Mouse (Mus musculus): ENCODE measurements at regions not wholly inside any gene's neighbourhood (a gene's known extent, or its start where the extent isn't known, plus 50 kb on each side); places are given as distances from the start of the nearest gene placed in this dataset.

DNA sequence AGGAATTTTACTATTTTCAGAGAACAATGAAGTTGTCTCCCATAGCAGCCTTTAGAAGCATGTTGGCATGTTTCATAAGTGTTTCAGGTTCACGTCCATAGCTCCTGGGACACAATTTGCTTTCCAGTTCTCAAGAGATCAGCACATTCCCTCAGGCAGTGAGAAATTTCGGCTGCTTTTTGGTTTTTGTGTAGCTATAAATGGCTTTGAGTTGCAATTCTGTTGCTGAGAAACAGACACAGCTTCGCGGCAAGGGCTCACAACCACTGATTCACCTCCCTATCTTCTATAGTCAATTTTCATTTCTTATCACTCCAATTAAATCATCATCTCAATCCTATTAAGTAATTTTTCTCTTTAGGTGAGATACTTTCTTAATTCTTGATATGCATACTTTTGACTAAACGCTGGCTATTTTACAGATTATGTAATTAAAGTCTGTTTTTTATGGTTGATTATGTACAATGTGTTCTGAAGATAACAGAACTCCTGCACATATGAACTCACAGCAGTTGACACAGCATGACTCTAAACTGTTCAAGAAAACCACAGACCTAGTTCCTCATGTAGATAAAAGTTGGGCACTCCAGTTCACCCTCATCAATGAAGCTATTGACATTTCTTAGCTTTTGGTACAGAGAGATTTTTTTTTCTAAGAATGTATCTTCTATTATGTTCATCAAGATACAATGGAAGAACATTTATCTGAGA is 694.1 kb upstream of the Gm21833 start:
- DNase-seq: no peak

DNA sequence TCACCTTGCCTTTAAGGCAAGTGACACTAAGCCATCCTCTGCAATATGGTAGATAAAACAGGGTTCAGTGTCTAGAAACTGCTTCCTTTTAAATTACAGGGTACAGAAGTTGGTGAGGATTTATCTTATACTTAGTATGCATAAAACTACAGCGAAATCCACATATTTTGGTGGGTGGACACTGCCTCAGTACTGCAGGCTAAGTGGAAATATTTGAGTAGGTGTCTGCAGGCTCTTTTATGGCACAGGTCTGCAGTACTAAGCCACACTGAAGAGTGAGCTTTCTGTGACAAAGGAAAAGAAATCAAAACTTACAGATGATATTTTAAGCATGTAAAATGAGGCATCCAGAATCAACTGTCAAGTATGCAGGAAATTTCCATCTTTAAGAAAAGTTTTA is 692.9 kb upstream of the Gm21833 start:
- DNase-seq: no peak

DNA sequence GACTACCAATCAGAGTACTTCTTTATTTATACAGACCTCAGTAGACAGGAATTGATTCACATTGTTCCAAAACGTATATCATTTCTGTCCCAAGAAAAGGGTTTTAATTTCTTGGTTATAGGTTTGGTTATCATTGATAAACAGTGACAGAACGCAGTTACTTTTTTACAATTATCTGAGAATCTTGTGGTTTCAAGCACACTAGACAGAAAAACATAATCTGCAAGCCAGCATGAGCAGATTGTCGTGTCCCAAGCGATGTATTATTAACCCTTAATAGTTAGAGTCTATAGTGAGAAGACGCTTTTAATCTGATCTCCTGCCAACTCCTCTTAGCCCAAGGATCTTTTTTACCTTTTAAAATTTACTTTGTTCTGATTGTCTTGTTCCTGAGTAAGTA is 645.4 kb upstream of the Gm21833 start:
- no peak for DNase-seq

DNA sequence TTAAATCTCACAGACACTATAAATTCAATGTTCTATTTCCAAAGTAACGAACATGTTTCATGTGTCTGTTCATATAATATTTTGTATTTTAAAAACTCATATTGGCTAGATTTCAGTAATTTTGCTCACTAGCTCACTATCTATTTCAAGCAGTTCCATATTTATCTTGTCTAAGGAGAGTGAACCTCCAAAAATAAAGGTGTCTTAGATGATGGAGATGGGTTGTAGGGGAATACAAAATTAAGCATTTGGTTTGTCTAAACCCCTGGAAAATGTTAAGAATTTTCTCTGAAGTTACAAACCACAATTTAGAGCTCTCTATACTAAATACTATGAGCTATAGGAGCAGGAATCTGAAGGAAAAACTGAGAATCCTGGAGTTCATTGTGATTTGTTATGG is 595.3 kb upstream of the Gm21833 start:
- DNase-seq: no peak

DNA sequence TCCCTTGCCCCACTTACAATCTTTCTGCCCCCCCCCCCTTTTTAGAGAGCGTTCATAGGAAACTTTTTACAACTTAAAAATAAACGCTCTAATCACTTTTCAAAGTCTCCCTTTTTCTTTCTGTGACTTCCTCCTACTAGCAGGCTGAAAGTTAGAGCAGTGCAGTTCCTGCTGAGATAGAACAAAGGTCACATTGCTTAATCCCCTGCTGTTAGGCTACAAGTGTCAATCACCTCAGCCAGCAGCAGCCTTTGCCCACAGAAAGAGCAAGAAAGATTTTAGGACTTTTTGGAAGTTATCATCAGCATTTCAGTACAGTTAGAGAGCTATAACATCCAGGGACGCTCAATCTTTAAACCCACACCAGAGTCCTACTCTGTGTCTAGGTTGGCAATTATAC is 584.3 kb upstream of the Gm21833 start:
- DNase-seq: peak; percentile 3 to 10

Measured in kidney, postnatal 36 days (tissue).